Mouse (Mus musculus): Measurements from ENCODE around the gene Mgll.

- TF ChIP-seq CTCF (IDR thresholded peaks at IDR 0.05; ENCODE audit: insufficient read depth, low read depth, low read length): no peak
- TF ChIP-seq POLR2A (IDR thresholded peaks at IDR 0.05; ENCODE audit: insufficient read depth, low read depth, low read length): no peak
Observed at GRCm38 (mm10) chr6:88804966-88805577, 80.9 kb downstream of the Mgll start.

All from olfactory bulb, adult 2 months (tissue).